In genomic region chr13:30973501-30974246, GRCm38 (mm10) we compare ENCODE assay signal across 8 mouse cellular contexts. TPM values are rescaled to one million over a fixed set of nuclear protein-coding genes. Genes with fewer than 3 reads are reported as not detected.
DNase-seq lines count a peak whose midpoint lies in the region; ATAC-seq lines count a peak whose summit lies in the region.

Gene Exoc2 (minus strand): TSS chr13:30974093.
Gene Gm5447 (plus strand): TSS chr13:30974204.

- peak within 1 kb of the TSS; percentile 49 for H3K4me2 ChIP-seq in hindbrain, embryonic 14.5 days (replicated peaks)

- peak within 1 kb of the TSS; percentile 84 for H3K27ac ChIP-seq in hindbrain, embryonic 14.5 days

- under 1% methylated on average over 48 of the region's 54 CpGs for WGBS in hindbrain, embryonic 14.5 days

- ATAC-seq in hindbrain, embryonic 14.5 days (ENCODE audit: low FRiP score): peak; percentile 99

- H3K36me3 ChIP-seq in hindbrain, embryonic 14.5 days (replicated peaks; ENCODE audit: control insufficient read depth, insufficient read depth): no peaks in the 10 kb centered on the region

- H3K9me3 ChIP-seq in hindbrain, embryonic 14.5 days (ENCODE audit: control insufficient read depth, low read length): no peaks in the 10 kb centered on the region

- H3K4me3 ChIP-seq in hindbrain, embryonic 14.5 days (replicated peaks; ENCODE audit: low read length): peak within 1 kb of the TSS; percentile 88

- no peaks in the 10 kb centered on the region for H3K27me3 ChIP-seq in hindbrain, embryonic 14.5 days (ENCODE audit: control insufficient read depth, insufficient read depth, low read length)

- H3K4me1 ChIP-seq in hindbrain, embryonic 14.5 days (replicated peaks; ENCODE audit: control insufficient read depth, insufficient read depth, low read length): peaks cover 10% of the 10 kb centered on the region

- DNase-seq in WW6 (ENCODE audit: low read depth, low spot score): peak; percentile 66
- DNase-seq in cerebellum, postnatal 36 days: peak; percentile 85
- DNase-seq in frontal cortex, postnatal 25 days (ENCODE audit: low spot score in 2 of 2): peak; percentile 63 to 67
- peak; percentile 86 for DNase-seq in hindbrain, embryonic 14.5 days (ENCODE audit: low spot score)
- DNase-seq in left cerebral cortex, adult 18-20 months (ENCODE audit: low spot score in 2 of 2): peak; percentile 76 to 89
- DNase-seq in lung, postnatal 4 days: peak; percentile 90
- peak; percentile 91 for DNase-seq in retina, postnatal 1 day
- DNase-seq in thymus, postnatal 4 days: peak; percentile 89

- H3K9ac ChIP-seq in hindbrain, embryonic 14.5 days: peak within 1 kb of the TSS; percentile 92

RNA-seq across cellular contexts. Expression of gene Exoc2, which starts in this region (rescaled TPM):
- 58.6 and 59.9 TPM in 2 replicates for polyA plus RNA-seq in hindbrain, embryonic 14.5 days (2014; fragmentation: Nextera tagmentation; extraction: Ambion mirVana)
- 10 to 100 TPM; 42.6 to 44.8 TPM for total RNA-seq in left cerebral cortex, adult 18-20 months (2021)

RNA-seq across cellular contexts. Expression of gene Gm5447, which starts in this region (rescaled TPM):
- not detected in 2 replicates for polyA plus RNA-seq in hindbrain, embryonic 14.5 days (2014; fragmentation: Nextera tagmentation; extraction: Ambion mirVana)
- total RNA-seq in left cerebral cortex, adult 18-20 months (2021): not detected

Comparison
In these comparisons a context has a peak if more than half of its experiments do, and no peak if none do; other contexts are left out.
1. Peak in every context shown above with its lines: DNase-seq, ATAC-seq, H3K4me3 ChIP-seq and H3K27ac ChIP-seq.